Mouse (Mus musculus) testis, adult 2 months (tissue): Measurements from ENCODE around the gene Adam15. TPM values are rescaled to one million over a fixed set of nuclear protein-coding genes. Genes with fewer than 3 reads are reported as not detected.
A peak's percentile ranks its signal among the peaks of the same experiment; 100 is the strongest.

Source experiments
- H3K27ac ChIP-seq: fragments of 200-500 bp; 2 replicates; pipeline ENCODE4 v1.5.1; 2012; ENCODE audit warnings: low read depth, low read length; ENCODE audit not compliant: control insufficient read depth, insufficient read depth
- H3K27me3 ChIP-seq: fragments of 200-500 bp; 2 replicates; pipeline ENCODE4 v1.6.1; 2012; ENCODE audit warnings: mild to moderate bottlenecking, low read length, moderate library complexity; ENCODE audit not compliant: control insufficient read depth, insufficient read depth
- H3K36me3 ChIP-seq: fragments of 200-500 bp; 2 replicates; pipeline ENCODE4 v1.6.1; 2012; ENCODE audit warnings: mild to moderate bottlenecking, low read length; ENCODE audit not compliant: control insufficient read depth, insufficient read depth
- H3K4me1 ChIP-seq: fragments of 200-500 bp; 2 replicates; pipeline ENCODE4 v1.6.1; 2012; ENCODE audit warnings: low read length; ENCODE audit not compliant: control insufficient read depth, insufficient read depth
- H3K4me3 ChIP-seq: fragments of 200-500 bp; 2 replicates; pipeline ENCODE4 v1.5.1; 2012; ENCODE audit warnings: low read depth, mild to moderate bottlenecking, low read length, moderate library complexity, mixed read lengths; ENCODE audit not compliant: control insufficient read depth
- CTCF ChIP-seq: fragments of 200-500 bp; IDR thresholded peaks from 2 replicates; pipeline ENCODE4 v1.5.1; 2012; ENCODE audit warnings: low read depth, mild to moderate bottlenecking, inconsistent platforms, low read length, moderate library complexity; ENCODE audit not compliant: control insufficient read depth, insufficient read depth, insufficient replicate concordance
- POLR2A ChIP-seq: fragments of 200-500 bp; IDR thresholded peaks from 2 replicates; pipeline ENCODE4 v1.6.1; 2012; ENCODE audit warnings: low read depth, mild to moderate bottlenecking, inconsistent platforms, low read length, moderate library complexity; ENCODE audit not compliant: control insufficient read depth
- polyA plus RNA-seq: library from polyadenylated mRNA; depleted of rRNA; stranded (reverse); fragments of >200 nt; gene quantifications from 2 replicates; pipeline ENCODE4 v1.2.3, GENCODE M21; 2012

The Adam15 gene
- polyA plus RNA-seq, 1 experiment: 39.7 TPM

GRCm38 (mm10) chr3:89325882-89326281 lies 23.9 kb downstream of the Adam15 start:
- no peak overlapping the region for H3K27ac ChIP-seq
- TF ChIP-seq POLR2A: no peak
- TF ChIP-seq CTCF: no peak
- no peaks in the 10 kb centered on the region for H3K36me3 ChIP-seq
- peaks cover 2% of the 10 kb centered on the region for H3K27me3 ChIP-seq
- no peak overlapping the region for H3K4me3 ChIP-seq
- H3K4me1 ChIP-seq: peaks cover 24% of the 10 kb centered on the region

DNA sequence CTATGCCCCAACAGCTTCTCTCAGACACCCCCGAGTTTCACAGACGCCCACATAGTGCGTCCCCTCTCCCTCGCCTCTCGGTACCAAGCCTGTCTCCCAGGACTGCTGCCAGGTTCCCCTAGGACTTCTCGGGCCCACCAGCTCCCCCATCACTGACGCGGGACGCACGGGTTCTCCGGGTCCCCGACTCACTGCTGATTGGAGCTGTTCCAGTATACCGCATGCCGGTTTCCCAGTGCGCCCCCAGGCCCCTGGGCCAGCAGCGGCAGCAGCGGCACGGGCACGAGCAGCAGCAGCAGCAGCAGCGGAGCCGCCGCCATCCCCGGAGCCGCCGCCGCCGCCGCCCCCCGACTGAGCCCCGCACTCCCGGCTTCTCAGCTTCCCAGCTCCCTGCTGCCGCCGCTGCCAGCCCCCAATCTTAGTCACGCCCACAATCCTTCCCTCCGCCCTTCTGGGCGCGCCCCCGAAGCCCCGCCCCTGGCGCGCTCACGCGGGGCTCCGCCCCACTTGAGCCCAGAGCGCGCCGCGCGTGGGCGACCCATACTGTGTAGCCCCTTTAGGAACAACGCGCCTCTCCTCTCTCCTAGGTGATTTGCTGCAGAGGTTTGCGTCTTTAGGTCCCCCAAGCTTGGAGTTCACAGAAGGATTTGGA lies 27.2 kb downstream of the Adam15 start, which contains the start of gene Efna3:
Gene Efna3 (minus strand): TSS at position 452 of the 652 bp plus-strand sequence.
- TF ChIP-seq CTCF (no peak), POLR2A (no peak)
- peaks cover 49% of the 10 kb centered on the region for H3K4me1 ChIP-seq
- H3K4me3 ChIP-seq: peak within 1 kb of the TSS; percentile 76
- no peaks in the 10 kb centered on the region for H3K36me3 ChIP-seq
- peaks cover 2% of the 10 kb centered on the region for H3K27me3 ChIP-seq
- no peak within 1 kb of the TSS for H3K27ac ChIP-seq

GRCm38 (mm10) chr3:89322131-89322500 lies 27.7 kb downstream of the Adam15 start:
- Histone ChIP-seq H3K36me3 (no peaks in the 10 kb centered on the region), H3K27me3 (peaks cover 2% of the 10 kb centered on the region), H3K4me3 (peak overlapping the region; percentile 76), H3K27ac (no peak overlapping the region), H3K4me1 (peaks cover 54% of the 10 kb centered on the region)
- TF ChIP-seq POLR2A: no peak
- TF ChIP-seq CTCF: no peak

DNA sequence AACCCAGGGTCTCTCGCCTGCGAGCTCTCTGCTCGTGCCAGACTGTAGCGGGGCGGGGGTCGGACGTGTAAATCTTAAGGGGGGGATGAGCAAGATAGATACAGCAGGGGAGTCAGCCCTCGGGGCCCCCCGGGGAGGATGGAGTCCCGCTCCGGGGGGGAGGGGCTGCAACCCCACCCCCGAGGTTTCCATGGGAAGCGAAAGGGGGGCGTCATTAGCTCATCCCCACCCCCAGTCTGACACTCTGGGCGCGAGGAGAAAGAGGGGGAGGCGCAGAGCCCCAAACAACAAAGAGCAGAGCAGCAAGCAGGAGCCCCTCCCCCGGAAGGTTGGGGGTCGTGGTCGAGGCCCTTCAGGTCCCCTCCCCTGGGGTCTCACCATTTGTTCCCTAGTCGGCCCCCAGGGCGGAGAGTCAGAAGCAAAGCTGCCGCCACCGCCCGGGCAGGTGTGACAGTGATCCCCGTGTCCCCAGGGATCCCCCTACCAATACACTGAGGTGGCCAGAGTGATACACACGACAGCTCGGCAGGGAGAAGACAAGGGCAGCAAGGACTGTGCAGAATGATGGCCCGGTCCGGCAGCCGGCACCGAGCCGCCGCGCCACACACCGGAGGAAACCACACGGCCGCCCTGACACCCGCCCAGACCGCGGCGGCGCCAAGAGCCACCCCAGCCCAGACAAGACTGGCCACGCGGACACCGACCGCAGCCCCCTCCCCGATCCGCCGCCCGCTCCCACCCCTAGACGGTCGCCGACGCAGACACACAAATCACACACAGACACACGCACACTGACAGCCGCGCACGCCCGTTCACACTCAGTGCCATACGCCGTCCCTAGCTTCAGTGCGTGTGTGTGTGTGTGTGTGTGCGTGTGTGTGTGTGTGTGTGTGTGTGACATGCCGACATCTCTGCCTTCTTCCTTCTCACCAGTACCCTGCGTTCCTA lies 28.3 kb downstream of the Adam15 start:
- Histone ChIP-seq H3K27me3 (peaks cover 2% of the 10 kb centered on the region), H3K27ac (no peak overlapping the region), H3K36me3 (no peaks in the 10 kb centered on the region), H3K4me1 (peaks cover 59% of the 10 kb centered on the region), H3K4me3 (peak overlapping the region; percentile 76)
- TF ChIP-seq POLR2A (no peak), CTCF (no peak)

- Histone ChIP-seq H3K27me3 (peaks cover 2% of the 10 kb centered on the region), H3K4me1 (peaks cover 66% of the 10 kb centered on the region), H3K4me3 (peak overlapping the region; percentile 61), H3K27ac (no peak overlapping the region), H3K36me3 (no peaks in the 10 kb centered on the region)
- TF ChIP-seq POLR2A (no peak), CTCF (no peak)
Observed at GRCm38 (mm10) chr3:89320581-89321182, 29.1 kb downstream of the Adam15 start.

DNA sequence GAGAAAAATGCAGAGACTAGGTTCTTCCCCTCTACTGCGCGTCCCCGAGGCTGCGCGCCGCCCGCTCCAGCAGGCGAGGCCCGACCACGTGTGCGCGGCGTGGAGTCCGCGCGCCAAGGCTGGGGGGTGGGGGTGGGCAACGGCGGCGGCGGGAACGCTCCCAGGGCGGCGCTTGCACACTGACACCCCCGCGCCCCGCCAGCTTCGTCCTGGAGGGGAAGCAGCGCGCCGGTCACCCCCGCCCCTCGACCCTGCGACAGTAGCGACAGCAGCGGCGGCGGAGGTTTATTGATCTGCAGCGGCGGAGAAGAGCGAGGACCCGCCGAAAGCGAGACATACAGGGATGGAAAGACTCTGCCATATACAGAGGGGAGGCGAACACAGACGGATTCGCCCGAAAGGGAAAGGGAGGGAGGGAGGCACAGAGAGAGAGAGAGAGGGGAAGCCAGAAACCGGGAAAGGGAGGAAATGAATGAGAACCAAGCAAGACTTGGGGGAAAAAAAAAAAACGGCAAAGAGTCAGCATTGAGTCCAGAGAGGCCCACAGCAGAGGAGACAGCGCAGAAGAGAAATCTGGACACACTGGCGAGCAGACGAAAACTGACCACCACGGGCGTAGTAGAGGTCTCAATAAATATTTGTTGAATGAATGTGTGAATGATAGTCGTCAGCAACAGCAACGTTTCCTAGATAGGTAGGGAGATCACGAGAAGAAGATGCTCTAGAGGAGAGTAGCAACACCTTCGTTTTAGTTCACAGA lies 30.0 kb downstream of the Adam15 start:
- Histone ChIP-seq H3K36me3 (no peaks in the 10 kb centered on the region), H3K27ac (no peak overlapping the region), H3K4me3 (peak overlapping the region; percentile 61), H3K4me1 (peaks cover 70% of the 10 kb centered on the region), H3K27me3 (peaks cover 2% of the 10 kb centered on the region)
- TF ChIP-seq POLR2A (no peak), CTCF (no peak)
